Mouse (Mus musculus): Measurements from ENCODE around the gene Irf2.

The Irf2 gene

GRCm38 (mm10) chr8:46867440-46867839, 127.9 kb downstream of the Irf2 start:
- in situ Hi-C loops (cut with MboI, MseI), result no loop called here

GRCm38 (mm10) chr8:46868346-46869065, 129.0 kb downstream of the Irf2 start:
- in situ Hi-C loops (cut with MboI, MseI), result no loop called here

GRCm38 (mm10) chr8:46869521-46869925, 130.0 kb downstream of the Irf2 start:
- in situ Hi-C loops (cut with MboI, MseI), result no loop called here

GRCm38 (mm10) chr8:46871086-46871485, 131.6 kb downstream of the Irf2 start:
- in situ Hi-C loops (cut with MboI, MseI), result no loop called here

- in situ Hi-C loops (cut with MboI, MseI), result no loop called here
Observed at GRCm38 (mm10) chr8:46875615-46876293, 136.2 kb downstream of the Irf2 start.

GRCm38 (mm10) chr8:46881348-46881747, 141.8 kb downstream of the Irf2 start:
- in situ Hi-C loops (cut with MboI, MseI), result no loop called here

- in situ Hi-C loops (cut with MboI, MseI), result no loop called here
Observed at GRCm38 (mm10) chr8:46881755-46882419, 142.4 kb downstream of the Irf2 start.

- in situ Hi-C loops (cut with MboI, MseI), result no loop called here
Observed at GRCm38 (mm10) chr8:46882743-46883142, 143.2 kb downstream of the Irf2 start.

- in situ Hi-C loops (cut with MboI, MseI), result no loop called here
Observed at GRCm38 (mm10) chr8:46883232-46884000, 143.9 kb downstream of the Irf2 start.

- in situ Hi-C loops (cut with MboI, MseI), result no loop called here
Observed at GRCm38 (mm10) chr8:46885786-46886185, 146.3 kb downstream of the Irf2 start.

- in situ Hi-C loops (cut with MboI, MseI), result no loop called here
Observed at GRCm38 (mm10) chr8:46886216-46886615, 146.7 kb downstream of the Irf2 start.

GRCm38 (mm10) chr8:46887396-46887795, 147.9 kb downstream of the Irf2 start:
- in situ Hi-C loops (cut with MboI, MseI), result no loop called here

GRCm38 (mm10) chr8:46888575-46888974, 149.0 kb downstream of the Irf2 start:
- in situ Hi-C loops (cut with MboI, MseI), result no loop called here

- in situ Hi-C loops (cut with MboI, MseI), result no loop called here
Observed at GRCm38 (mm10) chr8:46890241-46890640, 150.7 kb downstream of the Irf2 start.

GRCm38 (mm10) chr8:46892511-46893273, 153.2 kb downstream of the Irf2 start:
- in situ Hi-C loops (cut with MboI, MseI), result no loop called here

- in situ Hi-C loops (cut with MboI, MseI), result no loop called here
Observed at GRCm38 (mm10) chr8:46894385-46894784, 154.9 kb downstream of the Irf2 start.

GRCm38 (mm10) chr8:46896005-46896404, 156.5 kb downstream of the Irf2 start:
- in situ Hi-C loops (cut with MboI, MseI), result no loop called here

- in situ Hi-C loops (cut with MboI, MseI), result no loop called here
Observed at GRCm38 (mm10) chr8:46896704-46897103, 157.2 kb downstream of the Irf2 start.

Measured in T-helper 17 cell (primary cell).